ENCODE assay signal across 23 mouse cellular contexts in the genomic region with DNA sequence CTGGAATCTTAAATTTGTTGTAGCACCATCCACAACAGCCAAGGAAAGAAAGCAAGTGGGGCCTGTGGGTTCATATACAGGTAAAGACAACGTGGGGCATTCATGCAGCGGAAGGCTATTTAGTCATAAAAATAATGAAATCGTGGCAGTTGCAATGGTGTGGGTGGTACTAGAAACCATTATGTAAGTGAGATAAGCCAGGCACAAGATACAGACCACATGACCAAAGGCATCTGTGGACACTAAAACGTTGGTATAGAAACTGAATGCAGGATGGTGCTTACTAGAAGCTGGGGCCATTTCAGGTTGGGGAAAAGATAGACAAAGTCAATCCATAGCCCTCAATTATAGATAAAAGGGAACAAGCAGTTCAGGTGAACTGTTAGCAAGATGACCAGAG. TPM values are rescaled to one million over a fixed set of nuclear protein-coding genes. Genes with fewer than 3 reads are reported as not detected.
"Had no signal": no experiment of that assay in that cellular context is flagged by ENCODE, and none has a peak within 500 bp of the region (broad histone marks: within the 10 kb centered on the region; RNA-seq: fewer than 3 reads in every experiment).

No protein-coding gene starts in this region.

- H3K36me3 ChIP-seq: limb, embryonic 15.5 days; liver, embryonic 13.5 days; liver, embryonic 15.5 days; midbrain, embryonic 10.5 days; midbrain, embryonic 12.5 days; neural tube, embryonic 13.5 days; neural tube, embryonic 15.5 days; stomach, embryonic 15.5 days had no signal

- DNase-seq: liver, embryonic 13.5 days; lung, adult 18-20 months; lung, embryonic 14.5 days; lung, postnatal 10 days; lung, postnatal 4 days; midbrain, embryonic 14.5 days; retina, postnatal 1 day; right cerebral cortex, adult 18-20 months; right cerebral cortex, postnatal 25 days; right cerebral cortex, postnatal 4 days; spleen, adult 18-20 months; thymus, adult 18-20 months; thymus, postnatal 14 days; thymus, postnatal 36 days had no signal

- H3K27me3 ChIP-seq: limb, embryonic 15.5 days; liver, embryonic 13.5 days; liver, embryonic 15.5 days; midbrain, embryonic 12.5 days; neural tube, embryonic 13.5 days; neural tube, embryonic 15.5 days; stomach, embryonic 15.5 days had no signal

- ATAC-seq: midbrain, embryonic 16.5 days had no signal

RNA-seq across cellular contexts. Expression of a gene that starts 59.4 kb away (rescaled TPM):
- total RNA-seq: megakaryocyte-erythroid progenitor cell, adult 5-6 weeks had no signal
